Mouse (Mus musculus) stomach, postnatal 0 days (tissue): ENCODE results near the gene Mphosph6.

ENCODE experiments used
- CTCF ChIP-seq: IDR thresholded peaks from 2 replicates; pipeline ENCODE4 v1.5.1; 2016; ENCODE audit warnings: antibody characterized with exemption, low read depth, mild to moderate bottlenecking, moderate library complexity
- EP300 ChIP-seq: optimal IDR thresholded peaks from 2 replicates; pipeline ENCODE3; 2016; ENCODE audit warnings: antibody characterized with exemption

DNA sequence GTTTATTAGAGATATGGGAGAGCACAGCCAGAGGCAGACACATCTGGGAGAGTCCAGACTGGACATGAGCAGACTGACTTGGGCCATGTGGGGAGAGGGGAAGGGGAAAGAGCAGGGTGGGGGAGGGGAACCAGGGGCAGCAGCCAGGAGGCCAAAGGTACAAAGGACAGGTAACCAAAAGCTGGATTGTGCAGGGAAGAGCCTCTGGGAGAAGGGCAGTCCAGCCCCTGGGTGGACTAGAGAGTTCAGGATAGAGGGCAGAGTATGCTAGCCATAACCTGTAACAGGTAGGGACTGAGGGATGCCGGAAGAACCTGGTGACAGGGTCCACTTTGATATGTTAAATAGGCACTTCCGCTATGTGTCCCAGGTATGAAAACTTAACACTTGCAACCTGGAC lies 8.9 kb upstream of the Mphosph6 start:
- no peak for TF ChIP-seq CTCF
- no peak for TF ChIP-seq EP300
